Mouse (Mus musculus) bone marrow macrophage, adult 2 months (primary cell): ENCODE results near the gene Pln.

Experiments
- CTCF ChIP-seq: IDR thresholded peaks from 2 replicates; pipeline ENCODE4 v1.5.1; 2012; ENCODE audit warnings: low read depth, mild to moderate bottlenecking, low read length, moderate library complexity
- POLR2A ChIP-seq: IDR thresholded peaks from 2 replicates; pipeline ENCODE4 v1.6.1; 2012; ENCODE audit warnings: mild to moderate bottlenecking, low read depth, low read length, borderline replicate concordance

DNA sequence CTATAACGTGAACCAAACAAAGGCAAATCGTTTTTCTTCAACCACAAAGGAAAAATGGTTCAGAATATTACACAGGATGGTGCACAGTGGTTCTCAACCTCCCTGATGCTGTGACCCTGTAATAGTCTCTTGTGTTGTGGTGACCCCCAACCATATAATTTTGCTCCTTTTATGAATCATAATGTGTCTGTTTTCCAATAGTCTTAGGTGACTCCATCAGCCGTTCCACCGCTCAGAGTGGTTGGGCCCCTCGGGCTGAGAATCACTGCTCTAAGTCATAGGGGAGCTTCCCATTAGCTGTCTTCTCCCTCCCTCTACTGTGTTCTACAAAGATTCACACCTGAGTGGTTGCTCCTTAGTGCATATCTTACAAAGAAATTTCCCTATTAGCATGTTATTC, 9.4 kb downstream of the Pln start:
- no peak for TF ChIP-seq POLR2A
- TF ChIP-seq CTCF = no peak
